Mouse (Mus musculus) left cerebral cortex, adult 11 months (tissue): ENCODE results near the gene Olfr318.
"Not testable (repeated sequence)": the region's sequence is repeated elsewhere in the genome, so short reads cannot be mapped to it uniquely, and the experiment has no call there.

Experiments used
- DNase-seq: peaks from one replicate; pipeline ENCODE4 v3.0.0; 2022; ENCODE audit warnings: low spot score

The Olfr318 gene

DNA sequence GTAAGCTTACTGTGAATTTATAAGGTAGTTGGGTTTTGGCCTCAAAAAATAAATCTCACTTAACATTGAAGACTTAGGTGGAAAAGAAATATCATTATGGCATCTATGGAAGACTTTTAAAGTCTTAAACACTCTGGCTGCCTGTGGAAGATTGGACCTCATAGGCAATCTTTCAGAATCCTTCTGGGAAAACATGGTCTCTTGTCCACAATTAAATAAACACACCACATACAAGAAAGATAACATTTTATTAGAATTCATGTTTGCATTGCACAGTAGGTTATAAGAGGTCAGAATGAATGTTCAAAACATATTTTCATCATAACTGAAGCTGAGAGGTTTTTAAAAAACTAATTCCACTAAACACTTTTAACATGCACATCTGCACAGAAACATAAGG, at the start of gene Olfr318:
Gene Olfr318, minus strand, starts transcription at position 101 of the 400 bp plus-strand sequence.
- no peak for DNase-seq

DNA sequence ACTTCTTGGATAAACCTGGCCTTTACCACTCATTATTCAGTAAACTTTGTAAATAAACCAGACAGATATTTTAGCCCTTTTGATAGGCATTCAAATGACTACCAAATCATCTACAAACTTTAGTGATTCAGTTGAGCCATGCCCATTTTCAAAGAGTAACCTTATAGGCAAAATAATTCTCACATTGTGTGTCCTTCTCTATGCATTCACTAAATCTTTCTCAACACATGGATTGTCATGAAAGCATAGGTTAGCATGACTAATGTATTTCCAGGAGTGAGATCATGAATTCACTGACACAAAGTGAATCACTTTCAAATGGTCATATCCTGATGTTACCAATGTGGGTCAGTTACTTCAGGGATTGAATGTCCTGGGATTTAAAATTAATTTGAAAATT, 49.1 kb upstream of the Olfr318 start, which contains the start of gene Olfr315:
Gene Olfr315, plus strand, starts transcription at position 301 of the 400 bp plus-strand sequence.
- no peak for DNase-seq

DNA sequence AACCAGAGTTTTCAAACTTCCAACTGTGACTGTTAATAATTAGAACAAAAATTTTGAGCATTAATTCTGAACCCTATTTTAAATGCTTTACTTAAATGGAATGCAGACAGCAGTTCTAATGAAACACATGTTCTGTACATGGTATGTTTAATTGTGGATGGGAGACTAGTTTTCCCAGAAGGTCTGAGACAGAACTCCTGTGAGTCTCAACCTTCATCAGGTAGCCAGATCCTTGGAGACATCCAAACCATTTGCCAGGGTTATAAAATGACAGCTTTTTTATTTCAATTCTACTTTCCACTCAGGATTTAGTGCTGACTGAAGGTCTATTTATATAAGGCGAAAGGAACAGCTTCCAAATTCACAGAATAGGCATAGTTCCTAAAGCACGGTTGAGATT, 28.6 kb upstream of the Olfr318 start, which contains the start of gene Olfr316:
Gene Olfr316, plus strand, starts transcription at position 301 of the 400 bp plus-strand sequence.
- DNase-seq: no peak

DNA sequence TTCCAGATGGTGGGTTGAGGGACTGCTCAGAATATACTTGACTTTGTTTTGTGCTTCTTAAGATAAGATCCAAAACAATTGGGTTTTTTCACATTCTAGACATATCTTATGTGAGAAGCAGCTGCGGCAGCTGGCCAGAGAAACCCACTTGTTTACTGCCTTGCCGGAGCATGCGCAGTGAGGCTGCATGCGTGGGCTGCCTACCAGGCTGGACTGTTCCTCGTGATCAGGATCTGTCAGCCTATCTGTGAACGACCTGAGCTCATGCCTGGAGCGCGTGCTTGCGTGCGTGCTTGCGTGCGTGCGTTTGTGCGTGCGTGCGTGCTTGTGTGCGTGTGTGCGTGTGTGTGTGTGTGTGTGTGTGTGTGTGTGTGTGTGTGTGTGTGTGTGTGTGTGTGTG, 27.3 kb upstream of the Olfr318 start:
- DNase-seq: peak; percentile 33

DNA sequence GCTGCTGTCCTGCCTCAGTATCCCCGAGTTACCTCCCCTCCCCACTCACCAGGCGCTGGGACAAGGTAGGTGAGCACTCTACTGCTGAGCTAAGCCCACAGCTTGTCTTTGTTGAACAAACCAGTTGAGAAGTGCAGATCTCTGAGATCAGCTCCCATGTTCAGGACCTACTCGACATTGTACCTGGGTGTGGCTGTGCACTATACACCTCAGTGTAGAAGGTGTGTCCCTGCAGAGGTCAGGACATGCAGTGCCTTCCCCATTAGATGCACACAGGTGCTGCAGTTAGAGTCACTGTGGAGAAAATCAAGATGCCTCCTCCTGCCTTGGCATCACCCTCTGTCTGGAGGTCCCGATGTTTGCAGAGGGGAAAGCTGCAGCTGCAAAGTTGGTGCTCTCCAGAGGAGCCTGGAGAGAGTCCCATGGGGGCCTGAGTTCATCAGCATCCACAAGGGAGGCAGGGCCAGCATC, 15.0 kb upstream of the Olfr318 start, which contains the start of gene Olfr317:
Gene Olfr317, minus strand, starts transcription at position 421 of the 471 bp plus-strand sequence.
- no peak for DNase-seq

DNA sequence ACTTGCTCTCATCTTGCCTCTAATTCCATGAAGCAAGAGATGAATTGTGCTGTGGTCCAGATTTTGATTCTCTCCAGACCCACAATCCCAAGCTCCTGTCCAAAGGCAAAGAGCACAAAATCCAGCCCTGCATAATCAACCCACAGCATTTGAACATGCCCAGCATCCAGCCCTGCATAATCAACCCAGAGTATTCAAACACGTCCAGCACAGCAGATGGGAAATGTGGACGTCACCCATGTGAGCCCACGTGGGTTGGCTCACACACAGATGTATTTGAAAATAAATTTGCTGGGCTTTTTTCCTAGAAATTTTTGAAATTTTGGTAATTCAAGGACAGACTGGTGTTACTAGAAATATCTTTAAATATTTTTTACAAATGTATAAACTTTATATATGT, 9.6 kb upstream of the Olfr318 start:
- peak; percentile 3 for DNase-seq

DNA sequence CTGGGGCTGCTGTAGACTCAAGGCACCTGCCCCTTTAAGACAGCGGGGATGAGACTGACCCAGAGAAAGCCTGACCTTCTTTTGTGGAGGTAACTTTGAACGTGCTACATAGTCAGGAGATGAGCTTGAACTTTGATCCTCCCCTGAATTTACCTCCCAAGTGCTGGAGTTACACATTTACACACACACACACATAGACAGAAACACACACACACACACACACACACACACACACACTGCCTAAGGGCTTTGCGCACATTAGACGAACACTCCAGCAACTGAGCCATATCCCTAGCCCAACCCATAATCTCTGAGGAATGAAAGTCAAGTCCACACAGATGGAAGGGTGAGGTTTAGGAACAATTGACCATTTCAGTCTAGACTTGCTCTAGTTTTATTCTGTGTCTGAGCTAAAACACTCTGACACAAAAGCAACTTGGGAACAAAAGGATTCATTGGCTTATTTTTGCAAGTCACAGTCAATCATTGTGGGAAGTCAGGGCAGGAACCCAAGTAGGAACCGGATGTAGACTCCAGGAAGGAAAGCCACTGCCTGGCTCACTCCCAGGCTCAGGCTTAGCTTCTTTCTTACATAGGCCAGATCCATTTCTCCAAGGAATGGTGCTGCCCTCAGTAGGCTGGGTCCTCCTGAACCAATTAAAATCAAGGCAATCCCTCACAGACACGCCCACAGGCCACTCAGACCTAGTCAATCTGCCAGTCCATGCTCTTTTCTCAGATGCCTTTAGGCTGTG, 4.3 kb upstream of the Olfr318 start:
- not testable (repeated sequence) for DNase-seq

DNA sequence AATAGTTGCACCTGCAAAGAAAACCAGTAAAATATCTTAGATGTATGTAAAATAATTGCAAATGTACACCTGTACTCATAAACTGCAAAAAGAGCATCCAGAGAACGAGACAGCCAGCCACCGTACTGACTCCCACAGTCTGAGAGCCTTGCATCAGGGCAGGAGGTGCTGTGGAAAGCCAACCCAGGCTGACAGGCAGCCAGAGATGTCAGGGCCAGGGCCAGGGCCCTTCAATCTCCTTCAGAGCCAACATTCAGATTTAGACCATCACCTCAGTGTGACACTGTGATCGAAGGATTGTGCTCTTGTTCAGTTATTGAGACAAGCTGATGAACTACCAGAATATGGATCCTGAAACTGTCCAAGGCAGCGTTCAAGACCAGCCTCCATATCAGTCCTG, 4.1 kb downstream of the Olfr318 start:
- DNase-seq: no peak

DNA sequence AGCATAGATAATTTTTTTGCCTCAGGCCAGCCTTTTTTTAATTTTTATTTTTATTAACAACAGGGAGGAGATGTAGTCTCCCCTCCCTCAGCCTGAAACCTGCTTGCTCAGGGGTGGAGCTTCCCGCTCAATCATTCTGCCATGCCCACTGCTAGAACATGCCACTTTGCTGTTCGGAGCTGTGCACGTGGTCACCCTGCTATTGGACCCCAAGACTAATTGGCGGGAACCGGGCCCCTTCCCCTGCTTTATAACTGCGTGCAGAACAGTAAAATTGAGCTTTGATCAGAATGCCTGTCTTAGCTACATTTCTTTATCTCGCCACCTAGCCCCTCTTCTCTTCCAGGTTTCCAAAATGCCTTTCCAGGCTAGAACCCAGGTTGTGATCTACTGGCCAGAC, 6.1 kb downstream of the Olfr318 start:
- DNase-seq: not testable (repeated sequence)

DNA sequence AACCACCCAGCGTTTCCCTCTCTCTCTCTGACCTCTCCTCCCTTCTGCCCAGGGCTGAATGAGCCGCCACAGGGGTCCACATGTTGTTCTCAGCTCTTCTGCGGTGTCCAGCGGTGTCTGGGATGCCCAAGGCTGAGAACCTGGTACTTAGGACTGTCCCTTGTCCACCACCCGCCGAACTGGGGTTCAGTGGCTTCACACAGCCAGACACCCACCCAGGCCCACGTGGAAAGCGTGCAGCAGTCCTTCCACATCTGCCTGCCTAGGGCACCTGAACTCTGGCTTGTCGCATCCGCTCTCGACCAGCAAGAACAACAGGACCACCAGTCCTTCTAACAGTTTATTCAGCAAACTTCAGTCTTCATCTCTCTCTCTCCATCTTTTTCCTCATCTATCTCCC, 14.7 kb downstream of the Olfr318 start:
- DNase-seq: no peak

DNA sequence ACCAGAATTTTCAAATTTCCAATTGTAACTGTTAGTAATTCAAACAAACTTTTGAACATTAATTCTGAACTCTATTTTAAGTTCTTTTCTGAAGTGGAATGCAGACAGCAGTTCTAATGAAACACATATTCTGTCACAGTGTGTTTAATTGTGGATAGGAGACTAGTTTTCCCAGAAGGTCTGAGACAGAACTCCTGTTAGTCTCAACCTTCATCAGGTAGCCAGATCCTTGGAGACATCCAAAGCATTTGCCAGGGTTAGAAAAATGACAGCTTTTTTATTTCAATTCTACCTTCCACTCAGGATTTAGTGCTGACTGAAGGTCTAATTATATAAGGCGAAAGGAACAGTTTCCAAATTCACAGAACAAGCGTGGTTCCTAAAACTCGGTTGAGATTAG, 25.0 kb downstream of the Olfr318 start, which contains the start of gene Olfr319:
Gene Olfr319, plus strand, starts transcription at position 301 of the 400 bp plus-strand sequence.
- DNase-seq: no peak

DNA sequence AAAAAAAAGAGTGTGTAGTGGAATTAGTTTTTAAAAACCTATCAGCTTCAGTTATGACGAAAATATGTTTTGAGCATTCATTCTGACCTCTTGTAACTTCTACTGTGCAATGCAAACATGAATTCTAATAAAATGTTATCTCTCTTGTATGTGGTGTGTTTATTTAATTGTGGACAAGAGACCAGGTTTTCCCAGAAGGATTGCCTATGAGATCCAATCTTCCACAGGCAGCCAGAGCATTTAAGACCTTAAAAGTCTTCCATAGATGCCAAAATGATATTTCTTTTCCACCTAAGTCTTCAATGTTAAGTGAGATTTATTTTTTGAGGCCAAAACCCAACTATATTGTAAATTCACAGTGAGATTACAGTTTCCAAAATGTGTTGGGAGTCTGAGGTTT, 43.0 kb downstream of the Olfr318 start, which contains the start of gene Olfr320:
Gene Olfr320, plus strand, starts transcription at position 301 of the 400 bp plus-strand sequence.
- no peak for DNase-seq

DNA sequence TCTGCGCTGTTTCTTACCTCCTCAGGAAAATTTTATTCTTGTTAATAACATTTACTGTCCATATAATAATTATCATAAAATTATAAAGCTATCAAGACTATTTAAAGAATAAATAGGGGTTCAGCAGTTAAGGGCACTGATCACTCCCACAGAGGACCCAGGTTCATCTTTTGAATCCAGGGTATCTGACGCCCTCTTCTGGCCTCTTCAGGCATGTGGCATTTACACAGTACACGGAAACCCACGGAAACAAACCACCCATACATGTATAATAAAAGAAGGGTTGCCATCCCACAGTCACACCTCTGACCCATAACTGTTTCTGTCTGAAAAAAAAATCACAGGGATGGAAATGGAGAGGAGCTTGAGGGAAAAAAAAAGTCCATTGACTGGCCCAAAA, 52.0 kb downstream of the Olfr318 start:
- DNase-seq: no peak

DNA sequence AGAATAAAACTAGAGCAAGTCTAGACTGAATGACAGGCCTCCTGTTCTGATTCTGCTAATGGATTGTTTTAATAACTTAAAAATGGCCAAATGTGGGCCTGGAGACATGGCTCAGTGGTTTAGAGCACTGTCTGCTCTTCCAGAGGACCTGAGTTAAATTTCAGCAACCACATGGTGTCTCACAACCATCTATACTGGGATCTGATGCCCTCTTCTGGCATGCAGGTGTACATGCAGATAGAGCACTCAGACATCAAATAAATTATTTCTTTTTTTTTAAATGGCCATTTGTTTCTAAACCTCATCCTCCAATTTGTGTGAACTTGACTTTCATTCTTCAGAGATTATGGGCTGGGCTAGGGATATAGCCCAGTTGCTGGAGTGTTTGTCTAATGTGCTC, 54.6 kb downstream of the Olfr318 start:
- DNase-seq: no peak
